Mouse (Mus musculus) central nervous system, embryonic 11.5 days (tissue): ENCODE data around the gene Carnmt1. TPM values are rescaled to one million over a fixed set of nuclear protein-coding genes. Genes with fewer than 3 reads are reported as not detected.

Source experiments
- polyA plus RNA-seq: library from polyadenylated mRNA; depleted of rRNA; stranded (reverse); fragments of >200 nt; gene quantifications from 2 replicates; pipeline ENCODE4 v1.2.3, GENCODE M21; 2012; rRNA removed

Gene Carnmt1
- 15.3 and 15.7 TPM in 2 replicates for polyA plus RNA-seq

GRCm38 (mm10) chr19:18670608-18671007 lies at the start of gene Carnmt1:
Carnmt1 (plus strand) TSS chr19:18670764.

DNA sequence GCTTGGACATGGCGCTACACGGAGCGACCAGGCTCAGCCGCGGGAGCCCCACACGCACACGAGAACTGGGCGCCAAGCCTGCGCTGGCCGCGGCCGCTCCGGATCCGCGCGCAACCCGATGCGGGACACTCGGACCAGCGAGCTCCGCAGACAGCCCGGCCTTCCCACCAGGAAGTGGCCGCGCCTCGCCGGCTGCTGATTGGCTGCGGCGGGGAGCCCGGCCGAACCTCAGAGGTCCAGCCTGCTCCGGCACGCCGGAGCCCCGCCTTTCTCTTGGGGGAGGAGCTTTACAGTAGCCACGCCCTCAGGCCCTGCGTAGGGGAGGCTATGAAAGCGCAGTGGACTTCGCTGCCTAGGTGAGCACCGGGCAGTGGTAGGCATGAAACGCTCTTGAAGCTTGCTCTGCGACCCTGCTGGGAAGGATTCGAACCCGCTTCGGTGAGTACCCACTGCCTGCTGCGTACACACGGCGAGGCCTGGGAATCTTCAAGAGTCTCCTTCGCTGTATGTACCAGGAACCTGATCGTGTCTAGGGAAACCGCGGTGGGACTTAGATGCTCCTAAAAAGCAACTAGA lies 38.8 kb upstream of the Carnmt1 start, which contains the start of the genes Ostf1 and Nmrk1:
TSS of gene Ostf1 (minus strand) at position 180 of the 576 bp plus-strand sequence.
TSS of gene Nmrk1 (plus strand) at position 307 of the 576 bp plus-strand sequence.

GRCm38 (mm10) chr19:18712866-18713300 lies 42.3 kb downstream of the Carnmt1 start, which contains the start of gene D030056L22Rik:
D030056L22Rik (plus strand) TSS chr19:18713193.

GRCm38 (mm10) chr19:18749598-18750339 lies 79.2 kb downstream of the Carnmt1 start, which contains the start of gene Trpm6:
Trpm6 (plus strand) TSS chr19:18749983.

Other genes with a start within 250 kb of the Carnmt1 start
- 24.0 and 25.8 TPM in 2 replicates for gene Ostf1, start 38.9 kb upstream of the Carnmt1 start, polyA plus RNA-seq
- 3.9 and 7.5 TPM in 2 replicates for gene Nmrk1, start 38.8 kb upstream of the Carnmt1 start, polyA plus RNA-seq
- gene D030056L22Rik, start 42.4 kb downstream of the Carnmt1 start, polyA plus RNA-seq = 43.0 and 63.6 TPM in 2 replicates
- gene Trpm6, start 79.2 kb downstream of the Carnmt1 start, polyA plus RNA-seq = 0.30 and 0.42 TPM in 2 replicates